In genomic region chr10:43541153-43541544, GRCm38 (mm10) we compare ENCODE assay signal across 8 mouse cellular contexts. TPM values are rescaled to one million over a fixed set of nuclear protein-coding genes. Genes with fewer than 3 reads are reported as not detected.
DNase-seq lines count a peak whose midpoint lies in the region; ATAC-seq lines count a peak whose summit lies in the region.

No protein-coding gene starts in this region.

- H3K9me3 ChIP-seq in kidney, embryonic 16.5 days (ENCODE audit: low read length), result no peaks in the 10 kb centered on the region
- no peaks in the 10 kb centered on the region for H3K9me3 ChIP-seq in embryonic facial prominence, embryonic 15.5 days (replicated peaks)
- H3K9me3 ChIP-seq in intestine, embryonic 16.5 days (ENCODE audit: control insufficient read depth, low read length), result no peaks in the 10 kb centered on the region
- H3K9me3 ChIP-seq in neural tube, embryonic 12.5 days, result no peaks in the 10 kb centered on the region

- H3K27me3 ChIP-seq in kidney, embryonic 16.5 days (ENCODE audit: insufficient read depth, low read length), result no peaks in the 10 kb centered on the region
- H3K27me3 ChIP-seq in embryonic facial prominence, embryonic 15.5 days, result no peaks in the 10 kb centered on the region
- H3K27me3 ChIP-seq in intestine, embryonic 16.5 days (replicated peaks; ENCODE audit: control insufficient read depth, insufficient read depth, low read length), result no peaks in the 10 kb centered on the region
- no peaks in the 10 kb centered on the region for H3K27me3 ChIP-seq in neural tube, embryonic 12.5 days (replicated peaks)

- peak overlapping the region; percentile 79 for H3K4me3 ChIP-seq in kidney, embryonic 16.5 days (ENCODE audit: low read length)
- H3K4me3 ChIP-seq in embryonic facial prominence, embryonic 15.5 days (replicated peaks), result peak overlapping the region; percentile 93
- H3K4me3 ChIP-seq in intestine, embryonic 16.5 days (ENCODE audit: low read length), result peak overlapping the region; percentile 86
- peak overlapping the region; percentile 87 for H3K4me3 ChIP-seq in neural tube, embryonic 12.5 days

- no peak overlapping the region for H3K27ac ChIP-seq in kidney, embryonic 16.5 days (ENCODE audit: low read length)
- no peak overlapping the region for H3K27ac ChIP-seq in embryonic facial prominence, embryonic 15.5 days (replicated peaks)
- no peak overlapping the region for H3K27ac ChIP-seq in intestine, embryonic 16.5 days (ENCODE audit: low read length)
- H3K27ac ChIP-seq in neural tube, embryonic 12.5 days, result no peak overlapping the region

- no peaks in the 10 kb centered on the region for H3K36me3 ChIP-seq in kidney, embryonic 16.5 days (ENCODE audit: insufficient read depth, low read length)
- no peaks in the 10 kb centered on the region for H3K36me3 ChIP-seq in embryonic facial prominence, embryonic 15.5 days
- H3K36me3 ChIP-seq in intestine, embryonic 16.5 days (ENCODE audit: control insufficient read depth, insufficient read depth, low read length), result no peaks in the 10 kb centered on the region
- H3K36me3 ChIP-seq in neural tube, embryonic 12.5 days, result peaks cover 3% of the 10 kb centered on the region

- H3K4me1 ChIP-seq in kidney, embryonic 16.5 days (ENCODE audit: insufficient read depth, low read length), result peaks cover 22% of the 10 kb centered on the region
- peaks cover 11% of the 10 kb centered on the region for H3K4me1 ChIP-seq in embryonic facial prominence, embryonic 15.5 days
- peaks cover 15% of the 10 kb centered on the region for H3K4me1 ChIP-seq in intestine, embryonic 16.5 days (ENCODE audit: control insufficient read depth, insufficient read depth, low read length)
- peaks cover 11% of the 10 kb centered on the region for H3K4me1 ChIP-seq in neural tube, embryonic 12.5 days

- 0 out of 2 replicates have a peak overlapping the region, but pooled peaks have one; percentile 3 for H3K9ac ChIP-seq in kidney, embryonic 16.5 days (replicated peaks; ENCODE audit: low read length)
- no peak overlapping the region for H3K9ac ChIP-seq in embryonic facial prominence, embryonic 15.5 days
- no peak overlapping the region; the same call in 1 of the 2 replicates for H3K9ac ChIP-seq in intestine, embryonic 16.5 days (ENCODE audit: low read depth, low read length)
- peak overlapping the region; percentile 90; the same call in 1 of the 2 replicates for H3K9ac ChIP-seq in neural tube, embryonic 12.5 days

- peak; percentile 21 for ATAC-seq in kidney, embryonic 16.5 days (ENCODE audit: low FRiP score, low TSS enrichment)
- no peak for ATAC-seq in embryonic facial prominence, embryonic 15.5 days (ENCODE audit: insufficient number of reproducible peaks, low FRiP score, low TSS enrichment, low read depth)
- peak; percentile 14 for ATAC-seq in intestine, embryonic 16.5 days
- peak; percentile 41 for ATAC-seq in neural tube, embryonic 12.5 days (ENCODE audit: low FRiP score, low read depth)

- DNase-seq in kidney, adult 18-20 months, result no peak
- DNase-seq in testis, postnatal 14 days (ENCODE audit: low spot score), result no peak
- DNase-seq in adrenal gland, postnatal 14 days, result no peak
- DNase-seq in embryo, embryonic 10 days (ENCODE audit: low spot score), result no peak

- WGBS in kidney, embryonic 16.5 days, result 33% methylated on average over 8 of the region's 8 CpGs
- WGBS in embryonic facial prominence, embryonic 15.5 days, result 47% methylated on average over 7 of the region's 8 CpGs
- 41% methylated on average over 8 of the region's 8 CpGs for WGBS in intestine, embryonic 16.5 days
- 52% methylated on average over 8 of the region's 8 CpGs for WGBS in neural tube, embryonic 12.5 days

- H3K4me2 ChIP-seq in kidney, embryonic 16.5 days (replicated peaks; ENCODE audit: low read depth, low read length), result peak overlapping the region; percentile 43
- peak overlapping the region; percentile 56 for H3K4me2 ChIP-seq in embryonic facial prominence, embryonic 15.5 days (replicated peaks)
- peak overlapping the region; percentile 73 for H3K4me2 ChIP-seq in intestine, embryonic 16.5 days (ENCODE audit: low read depth, low read length)
- peak overlapping the region; percentile 74 for H3K4me2 ChIP-seq in neural tube, embryonic 12.5 days (replicated peaks)

RNA-seq across cellular contexts. Expression of gene 1700021F05Rik, which starts 0.4 kb away (rescaled TPM):
- polyA plus RNA-seq in kidney, embryonic 16.5 days (2015; fragmentation: Nextera tagmentation; extraction: Ambion mirVana), result 75.0 and 78.4 TPM in 2 replicates
- 57.3 and 61.6 TPM in 2 replicates for polyA plus RNA-seq in embryonic facial prominence, embryonic 15.5 days (2015; fragmentation: Nextera tagmentation; extraction: Ambion mirVana)
- 69.6 and 78.8 TPM in 2 replicates for polyA plus RNA-seq in intestine, embryonic 16.5 days (2015; fragmentation: Nextera tagmentation; extraction: Ambion mirVana)
- polyA plus RNA-seq in neural tube, embryonic 12.5 days (2016; fragmentation: Nextera tagmentation; extraction: Ambion mirVana), result 57.2 and 59.9 TPM in 2 replicates
- total RNA-seq in adrenal gland, postnatal 14 days (2021), result 94.0 and 99.4 TPM in 2 replicates

RNA-seq across cellular contexts. Expression of gene Gm9803, which starts 17.3 kb away (rescaled TPM):
- polyA plus RNA-seq in kidney, embryonic 16.5 days (2015; fragmentation: Nextera tagmentation; extraction: Ambion mirVana), result 13.8 and 28.9 TPM in 2 replicates
- polyA plus RNA-seq in embryonic facial prominence, embryonic 15.5 days (2015; fragmentation: Nextera tagmentation; extraction: Ambion mirVana), result 1.8 and 22.6 TPM in 2 replicates
- 3.8 and 12.6 TPM in 2 replicates for polyA plus RNA-seq in intestine, embryonic 16.5 days (2015; fragmentation: Nextera tagmentation; extraction: Ambion mirVana)
- polyA plus RNA-seq in neural tube, embryonic 12.5 days (2016; fragmentation: Nextera tagmentation; extraction: Ambion mirVana), result 13.2 and 16.2 TPM in 2 replicates
- total RNA-seq in adrenal gland, postnatal 14 days (2021), result 19.7 and 21.9 TPM in 2 replicates

RNA-seq across cellular contexts. Expression of gene Cd24a, which starts 36.9 kb away (rescaled TPM):
- polyA plus RNA-seq in kidney, embryonic 16.5 days (2015; fragmentation: Nextera tagmentation; extraction: Ambion mirVana), result 416 and 441 TPM in 2 replicates
- polyA plus RNA-seq in embryonic facial prominence, embryonic 15.5 days (2015; fragmentation: Nextera tagmentation; extraction: Ambion mirVana), result 155 and 175 TPM in 2 replicates
- polyA plus RNA-seq in intestine, embryonic 16.5 days (2015; fragmentation: Nextera tagmentation; extraction: Ambion mirVana), result 138 and 165 TPM in 2 replicates
- 782 and 795 TPM in 2 replicates for polyA plus RNA-seq in neural tube, embryonic 12.5 days (2016; fragmentation: Nextera tagmentation; extraction: Ambion mirVana)
- 67.5 and 81.0 TPM in 2 replicates for total RNA-seq in adrenal gland, postnatal 14 days (2021)

Comparison
In these comparisons a context has a peak if more than half of its experiments do, and no peak if none do; other contexts are left out.
1. H3K9ac ChIP-seq: peak in kidney, embryonic 16.5 days (single experiment) and neural tube, embryonic 12.5 days (single experiment); none in embryonic facial prominence, embryonic 15.5 days (single experiment) and intestine, embryonic 16.5 days (single experiment).
2. Peak in every context shown above with its lines, with median percentiles within 50 percentile points of each other: H3K4me2 ChIP-seq and H3K4me3 ChIP-seq.